Mouse (Mus musculus): ENCODE data around the gene Atp2b4. TPM values are rescaled to one million over a fixed set of nuclear protein-coding genes. Genes with fewer than 3 reads are reported as not detected.
A peak's percentile ranks its signal among the peaks of the same experiment; 100 is the strongest.

Atp2b4 gene
- polyA plus RNA-seq, 1 experiment from 2014 or later: 5.1 TPM

DNA sequence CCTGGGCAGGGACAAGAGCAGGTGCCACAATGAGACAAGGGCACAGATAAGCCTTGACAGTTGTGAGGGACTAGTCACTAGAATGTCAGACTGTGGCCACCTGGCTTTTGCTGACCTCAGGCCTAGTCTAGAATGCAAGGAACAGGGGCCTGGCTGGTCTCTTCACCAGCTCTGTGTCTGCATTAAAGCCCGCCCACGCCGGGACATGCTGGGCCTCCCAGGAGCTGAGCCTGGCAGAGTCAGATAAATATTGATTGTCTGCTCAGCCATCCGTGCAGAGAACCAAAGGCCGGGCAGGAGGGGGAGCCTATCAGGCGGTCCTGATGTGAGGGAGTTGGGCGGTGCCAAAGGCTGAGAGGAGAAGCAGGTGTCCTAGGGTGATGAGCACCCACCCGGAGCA is 24.7 kb upstream of the Atp2b4 start:
- CTCF ChIA-PET: no interaction called here
- in situ Hi-C loops (cut with MboI; ENCODE audit: low pct_unique_long_range_greater_than_20kb): no loop called here
- DNase-seq (ENCODE audit: low read depth, low spot score): no peak
- POLR2A ChIA-PET: interaction anchor here (1.0 kb wide), 1 partner anchor 8 kb away, joined by 3 read pairs; no protein-coding TSS in a partner anchor
- H3K27me3 ChIP-seq: no peaks in the 10 kb centered on the region
- no peak for TF ChIP-seq CTCF (IDR thresholded peaks at IDR 0.05)
- no peak for ATAC-seq

- no peaks in the 10 kb centered on the region for H3K27me3 ChIP-seq
- in situ Hi-C loops (cut with MboI; ENCODE audit: low pct_unique_long_range_greater_than_20kb): no loop called here
- no peak for TF ChIP-seq CTCF (IDR thresholded peaks at IDR 0.05)
- ChIA-PET POLR2A (interaction anchor here (1.0 kb wide), 1 partner anchor 8 kb away, joined by 3 read pairs; no protein-coding TSS in a partner anchor), CTCF (no interaction called here)
- ATAC-seq: no peak
- no peak for DNase-seq (ENCODE audit: low read depth, low spot score)
These were observed 24.3 kb upstream of the Atp2b4 start for GRCm38 (mm10) chr1:133825140-133825539.

DNA sequence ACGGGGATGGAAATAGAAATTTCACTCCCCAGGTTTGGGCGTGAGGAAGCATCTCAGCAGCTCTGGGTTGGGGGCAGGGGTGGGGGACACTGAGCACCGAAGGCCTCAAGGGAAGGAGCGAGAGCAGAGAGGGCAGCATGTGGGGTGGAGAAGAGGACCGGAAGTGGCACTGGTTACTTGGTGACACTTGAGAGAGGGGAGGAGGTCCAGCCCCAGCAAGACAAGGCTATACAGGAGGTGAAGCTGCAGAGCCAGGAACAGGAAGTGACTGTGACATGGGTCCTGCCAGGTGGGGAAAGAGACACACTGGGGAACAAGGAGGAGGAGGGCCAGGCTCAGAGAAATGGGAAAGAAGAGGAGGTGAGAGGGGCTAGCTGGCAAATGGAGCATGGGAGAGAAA is 20.3 kb upstream of the Atp2b4 start:
- no peak for DNase-seq (ENCODE audit: low read depth, low spot score)
- POLR2A ChIA-PET: no interaction called here
- no peak for ATAC-seq
- in situ Hi-C loops (cut with MboI; ENCODE audit: low pct_unique_long_range_greater_than_20kb): no loop called here
- H3K27me3 ChIP-seq: no peaks in the 10 kb centered on the region
- CTCF ChIA-PET: interaction anchor here (1.2 kb wide), 1 partner anchor 11 kb away, joined by 3 read pairs; no protein-coding TSS in a partner anchor
- no peak for TF ChIP-seq CTCF (IDR thresholded peaks at IDR 0.05)

- POLR2A ChIA-PET: no interaction called here
These were observed 19.3 kb upstream of the Atp2b4 start for GRCm38 (mm10) chr1:133820100-133820499.

DNA sequence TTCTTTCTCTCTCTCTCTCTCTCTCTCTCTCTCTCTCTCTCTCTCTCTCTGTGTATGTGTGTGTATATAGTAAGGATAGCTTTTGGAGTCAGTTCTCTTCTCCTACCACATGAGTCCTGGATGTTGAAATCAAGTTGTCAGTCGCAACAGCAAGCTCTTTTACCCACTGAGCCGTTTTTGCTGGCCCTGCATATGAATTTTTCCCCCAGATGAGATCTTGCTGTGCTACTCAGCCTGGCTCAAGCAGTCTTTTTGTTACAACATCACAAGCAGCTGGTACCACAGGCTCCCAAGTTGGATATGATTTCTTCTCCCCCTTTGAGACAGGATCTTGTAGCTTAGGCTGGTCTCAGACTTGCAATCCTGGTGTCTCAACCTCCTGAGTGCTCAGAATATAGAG is 17.7 kb upstream of the Atp2b4 start:
- ATAC-seq (no peak), DNase-seq (ENCODE audit: low read depth, low spot score) (no peak)
- POLR2A ChIA-PET: no interaction called here
- in situ Hi-C loops (cut with MboI; ENCODE audit: low pct_unique_long_range_greater_than_20kb): no loop called here
- H3K27me3 ChIP-seq: no peaks in the 10 kb centered on the region
- no peak for TF ChIP-seq CTCF (IDR thresholded peaks at IDR 0.05)
- CTCF ChIA-PET: no interaction called here

More at GRCm38 (mm10) chr1:133820100-133820499, 19.3 kb upstream of the Atp2b4 start:
- ATAC-seq (no peak), DNase-seq (ENCODE audit: low read depth, low spot score) (no peak)
- CTCF ChIA-PET: no interaction called here
- no peak for TF ChIP-seq CTCF (IDR thresholded peaks at IDR 0.05)
- no peaks in the 10 kb centered on the region for H3K27me3 ChIP-seq
- in situ Hi-C loops (cut with MboI; ENCODE audit: low pct_unique_long_range_greater_than_20kb): no loop called here

- DNase-seq (ENCODE audit: low read depth, low spot score): peak; percentile 43
- CTCF ChIA-PET: no interaction called here
- ATAC-seq: peak; percentile 64
- in situ Hi-C loops (cut with MboI; ENCODE audit: low pct_unique_long_range_greater_than_20kb): no loop called here
- no peaks in the 10 kb centered on the region for H3K27me3 ChIP-seq
- POLR2A ChIA-PET: interaction anchor here (1.5 kb wide), 1 partner anchor 18 kb away, joined by 4 read pairs; no protein-coding TSS in a partner anchor
- TF ChIP-seq CTCF (IDR thresholded peaks at IDR 0.05): no peak
These were observed 15.1 kb upstream of the Atp2b4 start for GRCm38 (mm10) chr1:133815747-133816491.

DNA sequence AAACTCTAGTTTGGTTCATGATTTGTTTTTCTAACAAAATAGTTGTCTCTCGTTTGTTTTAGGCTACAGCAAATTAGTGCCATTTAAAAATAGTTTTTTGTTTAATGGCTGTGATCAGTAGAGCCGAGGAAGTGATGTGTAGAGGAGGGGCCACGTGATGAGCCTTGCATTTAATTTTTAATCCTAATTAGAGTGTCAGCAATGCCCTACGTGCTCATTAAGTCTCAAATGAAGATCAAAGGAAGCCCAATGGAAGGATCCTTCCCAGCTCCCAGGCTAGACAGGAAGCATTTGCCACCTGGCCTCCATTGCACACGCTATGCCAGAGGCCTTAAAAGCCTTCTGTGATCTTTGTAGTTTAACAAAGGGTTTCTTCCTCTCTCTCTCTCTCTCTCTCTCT is 8.5 kb upstream of the Atp2b4 start:
- CTCF ChIA-PET: no interaction called here
- in situ Hi-C loops (cut with MboI; ENCODE audit: low pct_unique_long_range_greater_than_20kb): no loop called here
- POLR2A ChIA-PET: no interaction called here
- no peak for DNase-seq (ENCODE audit: low read depth, low spot score)
- no peak for ATAC-seq
- no peaks in the 10 kb centered on the region for H3K27me3 ChIP-seq
- TF ChIP-seq CTCF (IDR thresholded peaks at IDR 0.05): no peak

DNA sequence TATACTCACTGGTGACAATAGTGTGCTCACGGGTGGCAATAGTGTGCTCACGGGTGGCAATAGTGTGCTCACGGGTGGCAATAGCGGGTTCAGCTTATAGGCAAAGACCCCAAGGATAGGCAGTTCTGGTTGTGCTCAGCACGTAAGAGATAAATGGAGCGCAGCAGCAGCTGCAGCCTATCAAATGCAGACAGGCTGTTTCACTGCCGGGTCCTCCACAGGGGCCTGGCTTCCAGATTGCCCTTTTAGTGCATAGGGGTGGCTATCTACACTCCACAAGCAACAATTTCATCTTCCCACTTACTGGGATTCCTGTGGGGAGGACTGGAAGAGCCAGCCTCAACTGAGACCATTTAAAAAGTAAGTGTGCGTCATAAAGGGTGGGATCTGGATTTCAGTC is 7.2 kb upstream of the Atp2b4 start:
- no peak for TF ChIP-seq CTCF (IDR thresholded peaks at IDR 0.05)
- in situ Hi-C loops (cut with MboI; ENCODE audit: low pct_unique_long_range_greater_than_20kb): no loop called here
- POLR2A ChIA-PET: no interaction called here

DNA sequence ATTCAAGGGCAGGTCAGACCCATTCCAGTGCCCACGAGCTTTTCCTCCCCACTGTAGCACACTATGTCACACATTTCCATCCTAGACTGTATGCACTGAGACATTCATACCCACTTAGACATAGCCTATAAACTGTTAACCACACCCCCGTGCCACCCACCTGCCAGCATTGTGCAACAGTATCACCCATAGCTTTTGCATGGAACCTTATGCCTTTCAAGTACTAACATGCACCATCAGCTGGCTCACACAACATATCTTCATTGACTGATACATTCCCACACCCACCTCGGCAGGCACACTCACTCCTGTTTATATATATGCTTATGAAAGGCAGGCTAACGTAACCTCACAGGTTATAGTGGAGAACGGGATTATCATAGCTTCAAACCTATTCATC is 902 bp upstream of the Atp2b4 start:
- H3K27me3 ChIP-seq: no peaks in the 10 kb centered on the region
- ATAC-seq (no peak), DNase-seq (ENCODE audit: low read depth, low spot score) (no peak)
- ChIA-PET CTCF (interaction anchor here (1.3 to 1.6 kb wide), 3 partner anchors 32 to 91 kb away, joined by 3 to 6 read pairs (median 3); no protein-coding TSS in a partner anchor), POLR2A (interaction anchor here (1.0 kb wide), 2 partner anchors 65 to 94 kb away, joined by 3 to 4 read pairs; no protein-coding TSS in a partner anchor)
- in situ Hi-C loops (cut with MboI; ENCODE audit: low pct_unique_long_range_greater_than_20kb): loop anchor here (5.0 kb wide), 1 partner anchor 64 kb away; no protein-coding TSS in a partner anchor
- TF ChIP-seq CTCF (IDR thresholded peaks at IDR 0.05): no peak

More for the DNA sequence above, 7.2 kb upstream of the Atp2b4 start:
- CTCF ChIA-PET: no interaction called here
- no peak for DNase-seq (ENCODE audit: low read depth, low spot score)
- H3K27me3 ChIP-seq: no peaks in the 10 kb centered on the region
- no peak for ATAC-seq

DNA sequence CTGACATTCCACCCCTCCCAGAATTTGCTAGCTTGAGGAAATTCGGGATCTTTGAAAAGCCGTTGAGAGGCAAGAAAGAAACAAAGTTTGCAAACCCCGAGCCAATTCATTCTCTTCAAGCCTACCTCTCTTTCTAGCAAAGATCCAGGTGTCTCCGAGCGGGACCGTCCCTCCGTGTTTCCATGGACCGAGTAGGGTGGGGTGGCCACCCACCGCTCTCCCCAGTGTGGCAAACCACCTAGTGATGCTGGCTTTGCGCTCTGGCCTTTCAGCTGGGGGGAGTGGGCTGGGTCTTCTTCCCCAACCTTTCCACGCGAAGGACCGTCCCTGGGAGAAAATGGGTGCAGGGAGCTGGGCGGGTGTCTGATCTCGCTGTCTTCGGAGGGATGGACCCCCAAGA is 329 bp downstream of the Atp2b4 start:
- CTCF ChIA-PET: interaction anchor here (0.9 to 1.6 kb wide), 3 partner anchors 64 to 92 kb away, joined by 3 to 6 read pairs (median 3); no protein-coding TSS in a partner anchor
- no peaks in the 10 kb centered on the region for H3K27me3 ChIP-seq

More for the DNA sequence above, 329 bp downstream of the Atp2b4 start:
- TF ChIP-seq CTCF (IDR thresholded peaks at IDR 0.05): no peak
- DNase-seq (ENCODE audit: low read depth, low spot score) (no peak), ATAC-seq (no peak)
- POLR2A ChIA-PET: interaction anchor here (0.5 kb wide), 1 partner anchor 502 kb away, joined by 5 read pairs; no protein-coding TSS in a partner anchor
- in situ Hi-C loops (cut with MboI; ENCODE audit: low pct_unique_long_range_greater_than_20kb): loop anchor here (5.0 kb wide), 1 partner anchor 63 kb away; no protein-coding TSS in a partner anchor
